In the genomic region with DNA sequence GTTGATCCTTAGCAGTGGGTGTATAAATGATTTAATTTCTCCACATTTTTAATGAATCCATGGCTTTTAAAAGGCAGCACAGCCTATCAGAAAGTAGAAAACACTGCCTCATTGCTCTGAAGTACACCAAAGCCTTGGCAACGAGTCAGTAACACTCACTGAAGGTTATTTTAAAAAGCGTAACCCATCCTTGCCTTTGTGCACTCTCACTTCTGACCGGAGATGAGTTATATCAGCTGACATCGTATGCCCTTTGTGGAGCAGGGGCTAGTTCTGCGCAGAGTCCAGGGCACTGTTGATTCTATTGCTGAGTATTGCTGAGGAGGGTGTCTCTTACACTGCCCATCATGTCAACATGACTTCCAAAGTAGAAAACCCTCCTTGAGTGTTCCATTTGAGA, we compare ENCODE assay signal across 27 mouse cellular contexts. TPM values are rescaled to one million over a fixed set of nuclear protein-coding genes. Genes with fewer than 3 reads are reported as not detected.
DNase-seq lines count a peak whose midpoint lies in the region; ATAC-seq lines count a peak whose summit lies in the region.
"Had no signal": no experiment of that assay in that cellular context is flagged by ENCODE, and none has a peak within 500 bp of the region (broad histone marks: within the 10 kb centered on the region; RNA-seq: fewer than 3 reads in every experiment).

No protein-coding gene starts in this region.

- H3K27ac ChIP-seq in limb, embryonic 13.5 days: 0 out of 2 replicates have a peak overlapping the region, but pooled peaks have one; percentile 4
- no peak overlapping the region for H3K27ac ChIP-seq in limb, embryonic 10.5 days
- no peak overlapping the region for H3K27ac ChIP-seq in midbrain, embryonic 10.5 days (replicated peaks)
- no peak overlapping the region for H3K27ac ChIP-seq in forebrain, embryonic 11.5 days (ENCODE audit: low read depth, low read length)
- H3K27ac ChIP-seq: forebrain, embryonic 10.5 days; heart, embryonic 15.5 days; hindbrain, embryonic 10.5 days; hindbrain, embryonic 13.5 days; intestine, embryonic 15.5 days had no signal

- H3K4me3 ChIP-seq in limb, embryonic 13.5 days: no peak overlapping the region
- H3K4me3 ChIP-seq in limb, embryonic 10.5 days: no peak overlapping the region
- no peak overlapping the region for H3K4me3 ChIP-seq in midbrain, embryonic 10.5 days
- no peak overlapping the region for H3K4me3 ChIP-seq in forebrain, embryonic 11.5 days (ENCODE audit: low read depth, low read length)
- H3K4me3 ChIP-seq: forebrain, embryonic 10.5 days; heart, embryonic 12.5 days; heart, embryonic 15.5 days; hindbrain, embryonic 10.5 days; hindbrain, embryonic 13.5 days; intestine, embryonic 15.5 days had no signal

- 45% methylated on average over 5 of the region's 5 CpGs for WGBS in limb, embryonic 13.5 days
- 84% methylated on average over 5 of the region's 5 CpGs for WGBS in limb, embryonic 10.5 days
- 87% methylated on average over 5 of the region's 5 CpGs for WGBS in midbrain, embryonic 10.5 days
- 86% methylated on average over 5 of the region's 5 CpGs for WGBS in forebrain, embryonic 11.5 days

- H3K4me1 ChIP-seq in limb, embryonic 13.5 days: peaks cover 12% of the 10 kb centered on the region
- H3K4me1 ChIP-seq in limb, embryonic 10.5 days: peaks cover 8% of the 10 kb centered on the region
- no peaks in the 10 kb centered on the region for H3K4me1 ChIP-seq in midbrain, embryonic 10.5 days
- H3K4me1 ChIP-seq in forebrain, embryonic 11.5 days (replicated peaks; ENCODE audit: control insufficient read depth, insufficient read depth, low read length): no peaks in the 10 kb centered on the region
- H3K4me1 ChIP-seq: forebrain, embryonic 10.5 days; heart, embryonic 12.5 days; heart, embryonic 15.5 days; hindbrain, embryonic 10.5 days; hindbrain, embryonic 13.5 days; intestine, embryonic 15.5 days had no signal

- no peak overlapping the region for H3K4me2 ChIP-seq in limb, embryonic 13.5 days (replicated peaks)
- no peak overlapping the region for H3K4me2 ChIP-seq in forebrain, embryonic 11.5 days (ENCODE audit: low read depth, low read length, severe bottlenecking)
- H3K4me2 ChIP-seq: heart, embryonic 12.5 days; heart, embryonic 15.5 days; hindbrain, embryonic 13.5 days; intestine, embryonic 15.5 days had no signal

- no peaks in the 10 kb centered on the region for H3K9me3 ChIP-seq in limb, embryonic 13.5 days
- no peaks in the 10 kb centered on the region for H3K9me3 ChIP-seq in limb, embryonic 10.5 days (replicated peaks)
- no peaks in the 10 kb centered on the region for H3K9me3 ChIP-seq in midbrain, embryonic 10.5 days (replicated peaks)
- H3K9me3 ChIP-seq in forebrain, embryonic 11.5 days (ENCODE audit: control insufficient read depth, low read length): no peaks in the 10 kb centered on the region
- H3K9me3 ChIP-seq: forebrain, embryonic 10.5 days; heart, embryonic 12.5 days; heart, embryonic 15.5 days; hindbrain, embryonic 10.5 days; hindbrain, embryonic 13.5 days; intestine, embryonic 15.5 days had no signal

- H3K9ac ChIP-seq in limb, embryonic 13.5 days: no peak overlapping the region
- H3K9ac ChIP-seq in forebrain, embryonic 11.5 days (ENCODE audit: low read length): no peak overlapping the region
- H3K9ac ChIP-seq: forebrain, postnatal 0 days; heart, embryonic 12.5 days; heart, embryonic 15.5 days; hindbrain, embryonic 13.5 days; intestine, embryonic 15.5 days had no signal

- ATAC-seq in limb, embryonic 13.5 days (ENCODE audit: low FRiP score, low read depth): peak; percentile 44; the same call in 1 of the 2 replicates
- no peak for ATAC-seq in forebrain, embryonic 11.5 days (replicated peaks; ENCODE audit: low FRiP score)
- ATAC-seq: forebrain, embryonic 14.5 days; forebrain, postnatal 0 days; hindbrain, embryonic 16.5 days; intestine, embryonic 15.5 days; Patski had no signal

- H3K27me3 ChIP-seq in limb, embryonic 13.5 days: no peaks in the 10 kb centered on the region
- H3K27me3 ChIP-seq in limb, embryonic 10.5 days (ENCODE audit: low read depth, poor library complexity, severe bottlenecking): no peaks in the 10 kb centered on the region
- H3K27me3 ChIP-seq in midbrain, embryonic 10.5 days (ENCODE audit: low read depth, poor library complexity, severe bottlenecking): no peaks in the 10 kb centered on the region
- H3K27me3 ChIP-seq in forebrain, embryonic 11.5 days (ENCODE audit: control insufficient read depth, insufficient read depth, low read length): no peaks in the 10 kb centered on the region
- H3K27me3 ChIP-seq: heart, embryonic 12.5 days; heart, embryonic 15.5 days; hindbrain, embryonic 13.5 days; intestine, embryonic 15.5 days had no signal

- peak; percentile 21 to 75 for DNase-seq in adrenal gland, adult (ENCODE audit: inconsistent age in 2 of 2, low spot score in 1 of 2)
- no peak for DNase-seq in adrenal gland, postnatal 4 days (ENCODE audit: low spot score in 2 of 2)
- no peak for DNase-seq in limb, embryonic 10.5 days (ENCODE audit: low spot score)
- peak; percentile 6 to 34 for DNase-seq in adrenal gland, postnatal 36 days
- DNase-seq in midbrain, embryonic 10.5 days (ENCODE audit: low spot score): no peak
- DNase-seq in forebrain, embryonic 11.5 days (ENCODE audit: low spot score): no peak
- DNase-seq: cerebellum, adult 18-20 months; cerebellum, adult 9-10 months; cerebellum, postnatal 14 days; forebrain, postnatal 0 days; gastrocnemius, postnatal 25 days; heart, adult 18-20 months; heart, postnatal 10 days; heart, postnatal 36 days had no signal

- H3K36me3 ChIP-seq in limb, embryonic 13.5 days: no peaks in the 10 kb centered on the region
- no peaks in the 10 kb centered on the region for H3K36me3 ChIP-seq in limb, embryonic 10.5 days
- no peaks in the 10 kb centered on the region for H3K36me3 ChIP-seq in midbrain, embryonic 10.5 days
- no peaks in the 10 kb centered on the region for H3K36me3 ChIP-seq in forebrain, embryonic 11.5 days (ENCODE audit: control insufficient read depth, insufficient read depth, low read length)
- H3K36me3 ChIP-seq: forebrain, embryonic 10.5 days; heart, embryonic 12.5 days; heart, embryonic 15.5 days; hindbrain, embryonic 10.5 days; hindbrain, embryonic 13.5 days; intestine, embryonic 15.5 days had no signal

RNA-seq across cellular contexts. Expression of gene Frem3, which starts 18.3 kb away (rescaled TPM):
- under 1 TPM in 1 of 2 experiments, not detected in 1; 0.14 TPM for total RNA-seq in adrenal gland, postnatal 4 days (2021)
- 0.08 and 0.10 TPM in 2 replicates for polyA plus RNA-seq in limb, embryonic 13.5 days (2015; fragmentation: Nextera tagmentation; extraction: Ambion mirVana)
- 0.03 TPM in 2 replicates for polyA plus RNA-seq in limb, embryonic 10.5 days (2016; fragmentation: Nextera tagmentation; extraction: Ambion mirVana)
- total RNA-seq in adrenal gland, postnatal 36 days (2021): not detected
- polyA plus RNA-seq in midbrain, embryonic 10.5 days (2016; fragmentation: Nextera tagmentation; extraction: Ambion mirVana): not detected in 2 replicates
- polyA plus RNA-seq in forebrain, embryonic 11.5 days (2014; fragmentation: Nextera tagmentation; extraction: Ambion mirVana): not detected in 2 replicates
- total RNA-seq: ES-E14; gastrocnemius, adult 8-10 months; gastrocnemius, postnatal 25 days had no signal
- polyA plus RNA-seq: embryonic facial prominence, embryonic 11.5 days; forebrain, embryonic 10.5 days; Patski had no signal

Comparison
In these comparisons a context has a peak if more than half of its experiments do, and no peak if none do; other contexts are left out.
1. DNase-seq: peak in adrenal gland, adult (2 of 2) and adrenal gland, postnatal 36 days (2 of 2); none in adrenal gland, postnatal 4 days (0 of 2), limb, embryonic 10.5 days (single experiment), midbrain, embryonic 10.5 days (single experiment) and forebrain, embryonic 11.5 days (single experiment).